26 mouse cellular contexts compared by ENCODE assay signal in the genomic region with DNA sequence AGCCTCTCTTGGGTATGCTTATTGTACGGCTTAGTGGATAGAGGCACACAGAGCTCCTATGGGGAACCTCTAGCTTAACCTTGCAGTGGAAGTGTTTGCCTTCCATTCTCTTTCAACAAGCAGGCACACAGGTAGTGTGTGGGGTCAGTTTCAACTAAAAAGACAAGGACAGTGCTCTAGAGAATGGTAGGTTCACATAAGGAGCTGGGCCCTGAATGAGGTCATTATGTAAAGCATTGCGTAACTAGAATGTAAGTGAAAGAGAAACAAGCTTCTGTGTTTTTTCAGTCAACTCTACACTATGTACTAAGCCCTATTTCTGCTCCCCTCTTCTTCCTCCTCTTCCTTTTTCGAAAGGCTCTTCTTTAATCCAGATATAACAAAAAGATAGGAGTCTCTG.
DNase-seq lines count a peak whose midpoint lies in the region; ATAC-seq and TF ChIP-seq lines count a peak whose summit lies in the region.
"Had no signal": no experiment of that assay in that cellular context is flagged by ENCODE, and none has a peak within 500 bp of the region (broad histone marks: within the 10 kb centered on the region; RNA-seq: fewer than 3 reads in every experiment).

No protein-coding gene starts in this region.

- no peak for TF ChIP-seq POLR2A in lung, adult 2 months (IDR thresholded peaks at IDR 0.05; ENCODE audit: borderline replicate concordance, extremely low read depth, low read depth, low read length)

- no peak for TF ChIP-seq CTCF in lung, adult 2 months (IDR thresholded peaks at IDR 0.05; ENCODE audit: insufficient read depth, low read length)

- no peaks in the 10 kb centered on the region; the same call in 1 of the 2 replicates for H3K9me3 ChIP-seq in liver, embryonic 13.5 days (replicated peaks)
- H3K9me3 ChIP-seq: embryonic facial prominence, embryonic 13.5 days; hindbrain, embryonic 15.5 days; limb, embryonic 12.5 days; midbrain, embryonic 10.5 days had no signal

- no peak overlapping the region for H3K27ac ChIP-seq in liver, embryonic 13.5 days
- H3K27ac ChIP-seq: embryonic facial prominence, embryonic 13.5 days; hindbrain, embryonic 15.5 days; limb, embryonic 12.5 days; midbrain, embryonic 10.5 days; stomach, postnatal 0 days had no signal

- H3K4me1 ChIP-seq in lung, adult 2 months (ENCODE audit: control insufficient read depth, insufficient read depth, low read length), result no peaks in the 10 kb centered on the region
- H3K4me1 ChIP-seq in liver, embryonic 13.5 days (replicated peaks), result no peaks in the 10 kb centered on the region
- H3K4me1 ChIP-seq: embryonic facial prominence, embryonic 13.5 days; hindbrain, embryonic 15.5 days; limb, embryonic 12.5 days; midbrain, embryonic 10.5 days had no signal

- no peak overlapping the region for H3K4me2 ChIP-seq in liver, embryonic 13.5 days
- H3K4me2 ChIP-seq: embryonic facial prominence, embryonic 13.5 days; heart, embryonic 11.5 days; hindbrain, embryonic 15.5 days; limb, embryonic 12.5 days had no signal

- H3K27me3 ChIP-seq in liver, embryonic 13.5 days, result no peaks in the 10 kb centered on the region
- H3K27me3 ChIP-seq: embryonic facial prominence, embryonic 13.5 days; hindbrain, embryonic 15.5 days; limb, embryonic 12.5 days had no signal

- 66% methylated on average over 3 of the region's 3 CpGs for WGBS in lung, adult 2 months
- 77% methylated on average over 3 of the region's 3 CpGs for WGBS in liver, embryonic 13.5 days (ENCODE audit: insufficient replicate concordance)

- DNase-seq in lung, postnatal 25 days (ENCODE audit: low spot score), result peak; percentile 4
- DNase-seq in lung, adult 2 months, result no peak
- DNase-seq in adipocyte (ENCODE audit: low spot score), result peak; percentile 55
- no peak for DNase-seq in liver, embryonic 13.5 days
- no peak for DNase-seq in retina, embryonic 14.5 days (ENCODE audit: low spot score)
- DNase-seq in urinary bladder, postnatal 36 days (ENCODE audit: low spot score in 2 of 2), result no peak
- no peak for DNase-seq in adrenal gland, postnatal 25 days
- DNase-seq: cerebellum, adult 11-12 months; cerebellum, postnatal 14 days; embryo, embryonic 11 days; gastrocnemius, postnatal 10 days; heart, adult 11 months; kidney, adult 8-10 months; kidney, postnatal 10 days; lung, postnatal 10 days; right cerebral cortex, postnatal 14 days had no signal

- peaks cover 27% of the 10 kb centered on the region for H3K36me3 ChIP-seq in liver, embryonic 13.5 days

- no peak overlapping the region for H3K4me3 ChIP-seq in lung, adult 2 months (replicated peaks; ENCODE audit: extremely low read depth, low read depth, low read length)
- H3K4me3 ChIP-seq in liver, embryonic 13.5 days (replicated peaks), result no peak overlapping the region
- H3K4me3 ChIP-seq: embryonic facial prominence, embryonic 13.5 days; erythroblast, embryonic 14.5 days; hindbrain, embryonic 15.5 days; limb, embryonic 12.5 days; midbrain, embryonic 10.5 days had no signal

- peak; percentile 69 for ATAC-seq in liver, embryonic 13.5 days (ENCODE audit: low read depth)
- peak; percentile 61; the same call in 1 of the 2 replicates for ATAC-seq in megakaryocyte progenitor cell, adult 5-6 weeks (replicated peaks; ENCODE audit: poor library complexity)
- ATAC-seq: CD4-positive, CD25-positive, alpha-beta regulatory T cell, adult 4 months; forebrain, embryonic 14.5 days had no signal

- no peak overlapping the region for H3K9ac ChIP-seq in liver, embryonic 13.5 days
- H3K9ac ChIP-seq: embryonic facial prominence, embryonic 13.5 days; hindbrain, embryonic 15.5 days; limb, embryonic 12.5 days had no signal

Comparison
In these comparisons a context has a peak if more than half of its experiments do, and no peak if none do; other contexts are left out.
1. DNase-seq: peak in lung, postnatal 25 days (single experiment) and adipocyte (single experiment); none in lung, adult 2 months (single experiment), liver, embryonic 13.5 days (single experiment), retina, embryonic 14.5 days (single experiment), urinary bladder, postnatal 36 days (0 of 2) and adrenal gland, postnatal 25 days (single experiment).